ENCODE assay signal across 8 mouse cellular contexts in the genomic region with DNA sequence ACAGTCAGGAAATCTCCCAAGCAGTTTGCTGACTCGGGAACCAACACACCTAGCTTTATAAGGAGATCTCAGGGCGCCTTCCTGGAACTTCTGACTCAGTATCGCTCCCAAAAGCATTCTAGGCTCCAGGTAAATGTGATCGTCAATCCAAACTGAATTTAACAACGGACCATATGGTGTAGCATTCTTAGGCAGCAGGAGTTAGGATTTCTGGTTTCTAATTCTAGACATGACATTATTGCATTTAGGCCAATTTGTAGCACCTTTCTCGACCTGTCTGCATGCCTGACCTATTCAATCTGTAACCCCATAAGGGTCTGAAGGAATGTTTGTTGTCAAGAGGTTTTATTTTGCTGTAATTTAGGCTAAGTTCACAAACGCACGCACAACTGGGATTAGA. TPM values are rescaled to one million over a fixed set of nuclear protein-coding genes. Genes with fewer than 3 reads are reported as not detected.
DNase-seq lines count a peak whose midpoint lies in the region; ATAC-seq and TF ChIP-seq lines count a peak whose summit lies in the region.

No protein-coding gene starts in this region.

- peak overlapping the region; percentile 59 for H3K4me3 ChIP-seq in lung, embryonic 16.5 days (ENCODE audit: low read length)
- H3K4me3 ChIP-seq in forebrain, embryonic 13.5 days = peak overlapping the region; percentile 61
- no peak overlapping the region for H3K4me3 ChIP-seq in limb, embryonic 11.5 days (ENCODE audit: low read depth, low read length)
- H3K4me3 ChIP-seq in small intestine, adult 2 months (ENCODE audit: low read depth, low read length) = no peak overlapping the region

- no peak for DNase-seq in lung, postnatal 4 days
- DNase-seq in limb, embryonic 11.5 days (ENCODE audit: low spot score) = no peak
- no peak for DNase-seq in spleen, postnatal 36 days (ENCODE audit: low spot score in 2 of 2)
- no peak for DNase-seq in adrenal gland, adult (ENCODE audit: inconsistent age in 2 of 2, low spot score in 1 of 2)

- peak overlapping the region; percentile 80 for H3K4me2 ChIP-seq in lung, embryonic 16.5 days (ENCODE audit: low read depth, low read length)
- peak overlapping the region; percentile 63 for H3K4me2 ChIP-seq in forebrain, embryonic 13.5 days
- peak overlapping the region; percentile 55 for H3K4me2 ChIP-seq in limb, embryonic 11.5 days (ENCODE audit: low read depth, severe bottlenecking)

- WGBS in lung, embryonic 16.5 days = 62% methylated on average over 8 of the region's 8 CpGs
- WGBS in forebrain, embryonic 13.5 days = 81% methylated on average over 8 of the region's 8 CpGs
- WGBS in limb, embryonic 11.5 days = 77% methylated on average over 8 of the region's 8 CpGs
- WGBS in small intestine, adult 2 months = 41% methylated on average over 8 of the region's 8 CpGs

- TF ChIP-seq POLR2A in small intestine, adult 2 months (IDR thresholded peaks at IDR 0.05; ENCODE audit: low read depth, low read length) = no peak

- no peaks in the 10 kb centered on the region for H3K27me3 ChIP-seq in lung, embryonic 16.5 days (ENCODE audit: control insufficient read depth, insufficient read depth, low read depth, low read length)
- no peaks in the 10 kb centered on the region for H3K27me3 ChIP-seq in forebrain, embryonic 13.5 days
- no peaks in the 10 kb centered on the region for H3K27me3 ChIP-seq in limb, embryonic 11.5 days (ENCODE audit: control insufficient read depth, insufficient read depth, low read length)
- H3K27me3 ChIP-seq in small intestine, adult 2 months (ENCODE audit: control insufficient read depth, insufficient read depth, low read length) = no peaks in the 10 kb centered on the region

- no peak for ATAC-seq in lung, embryonic 16.5 days (ENCODE audit: low read depth)
- no peak for ATAC-seq in forebrain, embryonic 13.5 days
- no peak for ATAC-seq in limb, embryonic 11.5 days (ENCODE audit: insufficient number of reproducible peaks, low FRiP score, low TSS enrichment, low read depth)
- no peak for ATAC-seq in monocyte, adult 5-6 weeks (replicated peaks; ENCODE audit: insufficient number of reproducible peaks, low FRiP score, low TSS enrichment, poor library complexity, severe bottlenecking)

- peak overlapping the region; percentile 73 for H3K9ac ChIP-seq in lung, embryonic 16.5 days (ENCODE audit: low read length)
- H3K9ac ChIP-seq in forebrain, embryonic 13.5 days = peak overlapping the region; percentile 69
- peak overlapping the region; percentile 68; the same call in 1 of the 2 replicates for H3K9ac ChIP-seq in limb, embryonic 11.5 days (ENCODE audit: low read length)

- peak overlapping the region; percentile 93 for H3K27ac ChIP-seq in lung, embryonic 16.5 days (ENCODE audit: low read length)
- H3K27ac ChIP-seq in forebrain, embryonic 13.5 days = no peak overlapping the region
- H3K27ac ChIP-seq in limb, embryonic 11.5 days (replicated peaks; ENCODE audit: low read depth, low read length) = no peak overlapping the region
- H3K27ac ChIP-seq in small intestine, adult 2 months (ENCODE audit: insufficient read depth, low read depth, low read length) = peak overlapping the region; percentile 90

- peaks cover 6% of the 10 kb centered on the region; the same call in 1 of the 2 replicates for H3K4me1 ChIP-seq in lung, embryonic 16.5 days (replicated peaks; ENCODE audit: control insufficient read depth, insufficient read depth, low read length)
- H3K4me1 ChIP-seq in forebrain, embryonic 13.5 days = peaks cover 6% of the 10 kb centered on the region; the same call in 1 of the 2 replicates
- no peaks in the 10 kb centered on the region for H3K4me1 ChIP-seq in limb, embryonic 11.5 days (ENCODE audit: control insufficient read depth, insufficient read depth, low read length)
- peaks cover 9% of the 10 kb centered on the region; the same call in 1 of the 2 replicates for H3K4me1 ChIP-seq in small intestine, adult 2 months (ENCODE audit: control insufficient read depth, insufficient read depth, insufficient read length, low read length)

- no peaks in the 10 kb centered on the region for H3K9me3 ChIP-seq in lung, embryonic 16.5 days (ENCODE audit: control insufficient read depth, low read length)
- H3K9me3 ChIP-seq in forebrain, embryonic 13.5 days (replicated peaks) = no peaks in the 10 kb centered on the region
- H3K9me3 ChIP-seq in limb, embryonic 11.5 days (ENCODE audit: control insufficient read depth, low read length) = no peaks in the 10 kb centered on the region

- no peak for TF ChIP-seq CTCF in small intestine, adult 2 months (IDR thresholded peaks at IDR 0.05; ENCODE audit: extremely low read depth, insufficient read length, insufficient replicate concordance, low read depth, low read length)

- H3K36me3 ChIP-seq in lung, embryonic 16.5 days (ENCODE audit: control insufficient read depth, insufficient read depth, low read length) = no peaks in the 10 kb centered on the region
- no peaks in the 10 kb centered on the region for H3K36me3 ChIP-seq in forebrain, embryonic 13.5 days (ENCODE audit: poor library complexity, severe bottlenecking)
- no peaks in the 10 kb centered on the region for H3K36me3 ChIP-seq in limb, embryonic 11.5 days (ENCODE audit: control insufficient read depth, insufficient read depth, low read length)
- H3K36me3 ChIP-seq in small intestine, adult 2 months (ENCODE audit: control insufficient read depth, insufficient read depth, low read length) = no peaks in the 10 kb centered on the region

RNA-seq across cellular contexts. Expression of gene Alg14, which starts 0.9 kb away (rescaled TPM):
- 46.6 and 48.1 TPM in 2 replicates for polyA plus RNA-seq in lung, embryonic 16.5 days (2015; fragmentation: Nextera tagmentation; extraction: Ambion mirVana)
- polyA plus RNA-seq in forebrain, embryonic 13.5 days (2015; fragmentation: Nextera tagmentation; extraction: Ambion mirVana) = 33.1 and 34.8 TPM in 2 replicates
- polyA plus RNA-seq in limb, embryonic 11.5 days (2014; fragmentation: Nextera tagmentation; extraction: Ambion mirVana) = 32.4 and 37.0 TPM in 2 replicates
- polyA plus RNA-seq in small intestine, adult 2 months (2012; rRNA removed) = 5.1 and 6.4 TPM in 2 replicates
- 4.5 to 9.3 TPM (median 6.5 TPM) in 3 replicates for total RNA-seq in monocyte, adult 5-6 weeks (2017)

RNA-seq across cellular contexts. Expression of gene Tmem56, which starts 7.8 kb away (rescaled TPM):
- polyA plus RNA-seq in lung, embryonic 16.5 days (2015; fragmentation: Nextera tagmentation; extraction: Ambion mirVana) = 0.48 and 0.67 TPM in 2 replicates
- polyA plus RNA-seq in forebrain, embryonic 13.5 days (2015; fragmentation: Nextera tagmentation; extraction: Ambion mirVana) = 2.1 and 2.4 TPM in 2 replicates
- polyA plus RNA-seq in limb, embryonic 11.5 days (2014; fragmentation: Nextera tagmentation; extraction: Ambion mirVana) = 0.95 and 1.4 TPM in 2 replicates
- polyA plus RNA-seq in small intestine, adult 2 months (2012; rRNA removed) = 0.75 and 0.77 TPM in 2 replicates
- total RNA-seq in monocyte, adult 5-6 weeks (2017) = 0.11 to 1.0 TPM in 2 of 3 replicates, not detected in the other

Comparison
In these comparisons a context has a peak if more than half of its experiments do, and no peak if none do; other contexts are left out.
1. H3K27ac ChIP-seq: peak in lung, embryonic 16.5 days (single experiment) and small intestine, adult 2 months (single experiment); none in forebrain, embryonic 13.5 days (single experiment) and limb, embryonic 11.5 days (single experiment).
2. H3K4me3 ChIP-seq: peak in lung, embryonic 16.5 days (single experiment) and forebrain, embryonic 13.5 days (single experiment); none in limb, embryonic 11.5 days (single experiment) and small intestine, adult 2 months (single experiment).
3. Peak in every context shown above with its lines, with median percentiles within 50 percentile points of each other: H3K4me2 ChIP-seq and H3K9ac ChIP-seq.